Mouse (Mus musculus) midbrain, postnatal 0 days (tissue): ENCODE measurements at regions not wholly inside any gene's neighbourhood (a gene's known extent, or its start where the extent isn't known, plus 50 kb on each side); places are given as distances from the start of the nearest gene placed in this dataset.
A peak's percentile ranks its signal among the peaks of the same experiment; 100 is the strongest.

Experiments
- ATAC-seq: fragments of 200-750 bp; cut with Nextera tagmentation; 2 replicates; pipeline ENCODE4 v1.8.0; 2017; ENCODE audit warnings: moderate number of reproducible peaks, mild to moderate bottlenecking, moderate TSS enrichment, moderate library complexity; ENCODE audit not compliant: low FRiP score
- DNase-seq: peaks from one replicate; pipeline ENCODE4 v3.0.0-alpha.2; 2015; ENCODE audit warnings: low spot score
- H3K27ac ChIP-seq: fragments of 300-500 bp; sonication (generic); 2 replicates; pipeline ENCODE4 v1.5.1; 2014; ENCODE audit warnings: low read depth, mild to moderate bottlenecking, low read length, mixed read lengths
- H3K27me3 ChIP-seq: fragments of 300-500 bp; sonication (generic); 2 replicates; pipeline ENCODE4 v1.6.1; 2014; ENCODE audit warnings: low read length, control low read depth, mixed read lengths; ENCODE audit not compliant: insufficient read depth
- H3K36me3 ChIP-seq: fragments of 300-500 bp; sonication (generic); 2 replicates; pipeline ENCODE4 v1.6.1; 2014; ENCODE audit warnings: low read length, control low read depth, mixed read lengths; ENCODE audit not compliant: insufficient read depth
- H3K4me1 ChIP-seq: fragments of 300-500 bp; sonication (generic); 2 replicates; pipeline ENCODE4 v1.6.1; 2014; ENCODE audit warnings: mild to moderate bottlenecking, control low read depth, antibody characterized with exemption, low read length, mixed read lengths; ENCODE audit not compliant: insufficient read depth
- H3K4me2 ChIP-seq: fragments of 300-500 bp; sonication (generic); 2 replicates; pipeline ENCODE4 v1.6.1; 2014; ENCODE audit warnings: low read depth, mild to moderate bottlenecking, low read length, mixed read lengths; ENCODE audit not compliant: poor library complexity, severe bottlenecking
- H3K4me3 ChIP-seq: fragments of 300-500 bp; sonication (generic); 2 replicates; pipeline ENCODE4 v1.5.1; 2014; ENCODE audit warnings: low read depth, mild to moderate bottlenecking, low read length, moderate library complexity
- H3K9ac ChIP-seq: fragments of 300-500 bp; sonication (generic); replicated peaks from 2 replicates; pipeline ENCODE4 v1.6.1; 2014; ENCODE audit warnings: mild to moderate bottlenecking, low read length, moderate library complexity, mixed read lengths; ENCODE audit not compliant: poor library complexity, severe bottlenecking
- H3K9me3 ChIP-seq: fragments of 300-500 bp; sonication (generic); 2 replicates; pipeline ENCODE4 v1.6.1; 2016; ENCODE audit warnings: low read length, control low read depth
- CTCF ChIP-seq: IDR thresholded peaks from 2 replicates; pipeline ENCODE4 v1.5.1; 2016; ENCODE audit warnings: antibody characterized with exemption, mild to moderate bottlenecking
- WGBS: fragments of 180-500 bp; shearing (Covaris S2); extraction: QIAGEN DNeasy Blood & Tissue Kit; methylation state at CpG from one replicate; pipeline ENCODE4 v1.1.7; 2014; 5-methylcytosine and 5-hydroxymethylcytosine counted together

GRCm38 (mm10) chr11:19676514-19676913 is 247.7 kb upstream of the Spred2 start:
- no peak for TF ChIP-seq CTCF
- ATAC-seq (no peak), DNase-seq (no peak)

GRCm38 (mm10) chr11:19679041-19679440 is 245.1 kb upstream of the Spred2 start:
- TF ChIP-seq CTCF: no peak
- Histone ChIP-seq H3K36me3 (no peaks in the 10 kb centered on the region), H3K9me3 (no peaks in the 10 kb centered on the region), H3K4me2 (no peak overlapping the region), H3K9ac (no peak overlapping the region), H3K27ac (no peak overlapping the region), H3K4me1 (no peaks in the 10 kb centered on the region), H3K27me3 (no peaks in the 10 kb centered on the region), H3K4me3 (no peak overlapping the region)
- DNase-seq: no peak
- 33% methylated on average over 2 of the region's 2 CpGs for WGBS
- ATAC-seq: no peak

More at GRCm38 (mm10) chr11:19676514-19676913, 247.7 kb upstream of the Spred2 start:
- H3K9ac ChIP-seq: no peak overlapping the region
- no peaks in the 10 kb centered on the region for H3K4me1 ChIP-seq
- 98% methylated on average over 1 of the region's 1 CpGs for WGBS
- no peak overlapping the region for H3K4me2 ChIP-seq
- no peak overlapping the region for H3K27ac ChIP-seq
- H3K9me3 ChIP-seq: no peaks in the 10 kb centered on the region
- H3K36me3 ChIP-seq: no peaks in the 10 kb centered on the region
- no peaks in the 10 kb centered on the region for H3K27me3 ChIP-seq
- no peak overlapping the region for H3K4me3 ChIP-seq

GRCm38 (mm10) chr11:19679669-19680068 is 244.5 kb upstream of the Spred2 start:
- WGBS: 56% methylated on average over 5 of the region's 5 CpGs
- H3K27ac ChIP-seq: no peak overlapping the region

GRCm38 (mm10) chr11:19701198-19701597 is 223.0 kb upstream of the Spred2 start:
- DNase-seq: no peak
- no peak for TF ChIP-seq CTCF
- Histone ChIP-seq H3K4me2 (no peak overlapping the region), H3K27ac (no peak overlapping the region), H3K36me3 (no peaks in the 10 kb centered on the region), H3K9me3 (no peaks in the 10 kb centered on the region), H3K4me1 (no peaks in the 10 kb centered on the region), H3K9ac (no peak overlapping the region), H3K4me3 (no peak overlapping the region), H3K27me3 (no peaks in the 10 kb centered on the region)
- WGBS: 62% methylated on average over 3 of the region's 3 CpGs
- ATAC-seq: no peak

More at GRCm38 (mm10) chr11:19679669-19680068, 244.5 kb upstream of the Spred2 start:
- H3K27me3 ChIP-seq: no peaks in the 10 kb centered on the region
- H3K9ac ChIP-seq: no peak overlapping the region
- H3K9me3 ChIP-seq: no peaks in the 10 kb centered on the region
- ATAC-seq (no peak), DNase-seq (no peak)
- no peaks in the 10 kb centered on the region for H3K36me3 ChIP-seq
- no peak overlapping the region for H3K4me3 ChIP-seq
- H3K4me1 ChIP-seq: no peaks in the 10 kb centered on the region
- H3K4me2 ChIP-seq: no peak overlapping the region
- TF ChIP-seq CTCF: no peak

GRCm38 (mm10) chr11:19708821-19709220 is 215.4 kb upstream of the Spred2 start:
- H3K9ac ChIP-seq: no peak overlapping the region
- H3K4me3 ChIP-seq: no peak overlapping the region
- no peak for TF ChIP-seq CTCF
- ATAC-seq (no peak), DNase-seq (no peak)
- no peak overlapping the region for H3K27ac ChIP-seq
- H3K36me3 ChIP-seq: no peaks in the 10 kb centered on the region
- H3K27me3 ChIP-seq: no peaks in the 10 kb centered on the region
- WGBS: 90% methylated on average over 6 of the region's 6 CpGs
- H3K4me1 ChIP-seq: no peaks in the 10 kb centered on the region
- H3K9me3 ChIP-seq: no peaks in the 10 kb centered on the region
- no peak overlapping the region for H3K4me2 ChIP-seq

GRCm38 (mm10) chr11:19709337-19709736 is 214.8 kb upstream of the Spred2 start:
- Histone ChIP-seq H3K4me1 (no peaks in the 10 kb centered on the region), H3K4me3 (no peak overlapping the region), H3K36me3 (no peaks in the 10 kb centered on the region), H3K27me3 (no peaks in the 10 kb centered on the region), H3K9me3 (no peaks in the 10 kb centered on the region), H3K9ac (no peak overlapping the region), H3K27ac (no peak overlapping the region), H3K4me2 (no peak overlapping the region)
- no peak for TF ChIP-seq CTCF
- ATAC-seq: no peak
- WGBS: 94% methylated on average over 8 of the region's 8 CpGs
- DNase-seq: no peak

GRCm38 (mm10) chr11:19713091-19713490 is 211.1 kb upstream of the Spred2 start:
- no peaks in the 10 kb centered on the region for H3K9me3 ChIP-seq
- no peak for TF ChIP-seq CTCF
- H3K27me3 ChIP-seq: no peaks in the 10 kb centered on the region
- H3K4me2 ChIP-seq: no peak overlapping the region
- no peaks in the 10 kb centered on the region for H3K36me3 ChIP-seq
- no peak overlapping the region for H3K9ac ChIP-seq
- H3K4me3 ChIP-seq: no peak overlapping the region
- no peak overlapping the region for H3K27ac ChIP-seq
- no peak for ATAC-seq
- WGBS: 42% methylated on average over 8 of the region's 8 CpGs
- H3K4me1 ChIP-seq: no peaks in the 10 kb centered on the region
- peak; percentile 58 for DNase-seq
